Mouse (Mus musculus) hindbrain, embryonic 14.5 days (tissue): Measurements from ENCODE around the gene Gm21913. TPM values are rescaled to one million over a fixed set of nuclear protein-coding genes. Genes with fewer than 3 reads are reported as not detected.
"Not testable (repeated sequence)": the region's sequence is repeated elsewhere in the genome, so short reads cannot be mapped to it uniquely, and the experiment has no call there.

Source experiments
- ATAC-seq: fragments of 200-750 bp; cut with Nextera tagmentation; 2 replicates; pipeline ENCODE4 v1.8.0; 2017; ENCODE audit warnings: moderate number of reproducible peaks, mild to moderate bottlenecking, moderate TSS enrichment, moderate library complexity; ENCODE audit not compliant: low FRiP score
- DNase-seq: peaks from one replicate; pipeline ENCODE4 v3.0.0-alpha.2; 2015; ENCODE audit warnings: low spot score
- H3K27ac ChIP-seq: fragments of 300-500 bp; sonication (generic); 2 replicates; pipeline ENCODE4 v1.5.1; 2014; ENCODE audit warnings: mild to moderate bottlenecking, moderate library complexity
- H3K27me3 ChIP-seq: fragments of 300-500 bp; sonication (generic); 2 replicates; pipeline ENCODE4 v1.6.1; 2014; ENCODE audit warnings: mild to moderate bottlenecking, low read length, mixed read lengths; ENCODE audit not compliant: control insufficient read depth, insufficient read depth
- H3K36me3 ChIP-seq: fragments of 300-500 bp; sonication (generic); replicated peaks from 2 replicates; pipeline ENCODE4 v1.6.1; 2014; ENCODE audit not compliant: control insufficient read depth, insufficient read depth
- H3K4me1 ChIP-seq: fragments of 300-500 bp; sonication (generic); replicated peaks from 2 replicates; pipeline ENCODE4 v1.6.1; 2014; ENCODE audit warnings: antibody characterized with exemption, low read length, mixed read lengths; ENCODE audit not compliant: control insufficient read depth, insufficient read depth
- H3K4me2 ChIP-seq: fragments of 300-500 bp; sonication (generic); replicated peaks from 2 replicates; pipeline ENCODE4 v1.6.1; 2014; ENCODE audit warnings: mild to moderate bottlenecking, moderate library complexity
- H3K4me3 ChIP-seq: fragments of 300-500 bp; sonication (generic); replicated peaks from 2 replicates; pipeline ENCODE4 v1.5.1; 2014; ENCODE audit warnings: mild to moderate bottlenecking, low read length
- H3K9ac ChIP-seq: fragments of 300-500 bp; sonication (generic); 2 replicates; pipeline ENCODE4 v1.6.1; 2014
- H3K9me3 ChIP-seq: fragments of 300-500 bp; sonication (generic); 2 replicates; pipeline ENCODE4 v1.6.1; 2016; ENCODE audit warnings: low read length; ENCODE audit not compliant: control insufficient read depth
- WGBS: fragments of 180-500 bp; shearing (Covaris S2); extraction: QIAGEN DNeasy Blood & Tissue Kit; methylation state at CpG from one replicate; pipeline ENCODE4 v1.1.7; 2014; 5-methylcytosine and 5-hydroxymethylcytosine counted together
- polyA plus RNA-seq: library from polyadenylated mRNA; unstranded; fragments of >200 nt; fragmentation: Nextera tagmentation; extraction: Ambion mirVana; gene quantifications from 2 replicates; pipeline ENCODE4 v1.2.1, GENCODE M21; 2014

The Gm21913 gene
- polyA plus RNA-seq: not detected in 2 replicates

DNA sequence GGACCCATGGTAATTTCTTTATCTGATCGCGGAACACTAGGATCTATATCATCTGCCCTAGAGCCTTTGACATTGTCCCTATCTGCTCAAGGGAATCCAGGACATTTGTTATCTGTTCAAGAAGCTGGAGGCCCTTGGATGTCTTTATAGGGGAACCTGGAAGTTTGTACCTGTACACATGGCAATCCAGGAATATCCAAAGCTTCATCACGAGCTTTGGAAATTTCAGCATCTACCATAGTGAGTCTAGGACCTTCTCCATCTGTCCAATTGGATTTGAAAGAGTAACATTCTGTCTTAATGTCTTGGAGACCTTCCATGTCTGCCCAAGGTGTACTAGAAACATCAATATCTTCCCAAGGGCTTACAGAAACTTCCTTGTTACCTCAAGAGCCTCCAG is at the start of gene Gm21913:
Gene Gm21913 (plus strand): TSS at position 301 of the 400 bp plus-strand sequence.
- H3K27ac ChIP-seq, H3K4me3 ChIP-seq, ATAC-seq, H3K9me3 ChIP-seq, H3K4me1 ChIP-seq, H3K9ac ChIP-seq, DNase-seq, H3K27me3 ChIP-seq, H3K36me3 ChIP-seq, H3K4me2 ChIP-seq: not testable (repeated sequence)
- WGBS: no CpG with 5 or more reads among the region's 3 CpGs

Other genes with a start within 250 kb of the Gm21913 start
- not detected in 2 replicates for gene Gm29110, start 153.4 kb upstream of the Gm21913 start, polyA plus RNA-seq